Mouse (Mus musculus) limb, embryonic 11.5 days (tissue): ENCODE data around the gene Ferd3l. TPM values are rescaled to one million over a fixed set of nuclear protein-coding genes. Genes with fewer than 3 reads are reported as not detected.
A peak's percentile ranks its signal among the peaks of the same experiment; 100 is the strongest.

Experiments
- ATAC-seq: fragments of 200-750 bp; cut with Nextera tagmentation; 2 replicates; pipeline ENCODE4 v1.8.0; 2017; ENCODE audit warnings: low read depth; ENCODE audit not compliant: insufficient number of reproducible peaks, low FRiP score, low TSS enrichment
- DNase-seq: peaks from one replicate; pipeline ENCODE4 v3.0.0-alpha.2; 2015; ENCODE audit warnings: low spot score
- H3K27ac ChIP-seq: fragments of 300-500 bp; sonication (generic); replicated peaks from 2 replicates; pipeline ENCODE4 v1.5.1; 2014; ENCODE audit warnings: low read depth, mild to moderate bottlenecking, low read length
- H3K27me3 ChIP-seq: fragments of 300-500 bp; sonication (generic); 2 replicates; pipeline ENCODE4 v1.6.1; 2014; ENCODE audit warnings: mild to moderate bottlenecking, low read length, mixed read lengths; ENCODE audit not compliant: control insufficient read depth, insufficient read depth
- H3K36me3 ChIP-seq: fragments of 300-500 bp; sonication (generic); 2 replicates; pipeline ENCODE4 v1.6.1; 2014; ENCODE audit warnings: mild to moderate bottlenecking, low read length, moderate library complexity, mixed read lengths; ENCODE audit not compliant: control insufficient read depth, insufficient read depth
- H3K4me1 ChIP-seq: fragments of 300-500 bp; sonication (generic); 2 replicates; pipeline ENCODE4 v1.6.1; 2014; ENCODE audit warnings: low read length, mixed read lengths; ENCODE audit not compliant: control insufficient read depth, insufficient read depth
- H3K4me2 ChIP-seq: fragments of 300-500 bp; sonication (generic); 2 replicates; pipeline ENCODE4 v1.6.1; 2014; ENCODE audit warnings: low read depth, mild to moderate bottlenecking, moderate library complexity; ENCODE audit not compliant: severe bottlenecking
- H3K4me3 ChIP-seq: fragments of 300-500 bp; sonication (generic); 2 replicates; pipeline ENCODE4 v1.5.1; 2014; ENCODE audit warnings: low read depth, low read length
- H3K9ac ChIP-seq: fragments of 300-500 bp; sonication (generic); 2 replicates; pipeline ENCODE4 v1.6.1; 2014; ENCODE audit warnings: mild to moderate bottlenecking, low read length
- H3K9me3 ChIP-seq: fragments of 300-500 bp; sonication (generic); 2 replicates; pipeline ENCODE4 v1.6.1; 2016; ENCODE audit warnings: low read length; ENCODE audit not compliant: control insufficient read depth
- WGBS: fragments of 180-500 bp; shearing (Covaris S2); extraction: QIAGEN DNeasy Blood & Tissue Kit; methylation state at CpG from one replicate; pipeline ENCODE4 v1.1.7; 2014; 5-methylcytosine and 5-hydroxymethylcytosine counted together
- polyA plus RNA-seq: library from polyadenylated mRNA; unstranded; fragments of >200 nt; fragmentation: Nextera tagmentation; extraction: Ambion mirVana; gene quantifications from 2 replicates; pipeline ENCODE4 v1.2.1, GENCODE M21; 2014

Ferd3l gene
- polyA plus RNA-seq, 1 experiment from 2014 or later: not detected

- Histone ChIP-seq H3K36me3 (no peaks in the 10 kb centered on the region), H3K9me3 (no peaks in the 10 kb centered on the region), H3K4me1 (peaks cover 31% of the 10 kb centered on the region), H3K27ac (peak overlapping the region; percentile 48), H3K4me3 (peak overlapping the region; percentile 37), H3K4me2 (peak overlapping the region; percentile 60), H3K27me3 (no peaks in the 10 kb centered on the region), H3K9ac (peak overlapping the region; percentile 67)
- ATAC-seq: no peak
- peak; percentile 67 for DNase-seq
- WGBS: 2% methylated on average over 17 of the region's 17 CpGs
Observed at GRCm38 (mm10) chr12:33962118-33962772, 34.0 kb downstream of the Ferd3l start.

- H3K27me3 ChIP-seq: no peaks in the 10 kb centered on the region
- no peaks in the 10 kb centered on the region for H3K36me3 ChIP-seq
- DNase-seq: no peak
- peak overlapping the region; percentile 37; the same call in 1 of the 2 replicates for H3K4me3 ChIP-seq
- peak overlapping the region; percentile 77 for H3K27ac ChIP-seq
- ATAC-seq: no peak
- no peaks in the 10 kb centered on the region for H3K9me3 ChIP-seq
- 6% methylated on average over 9 of the region's 9 CpGs for WGBS
- H3K4me2 ChIP-seq: peak overlapping the region; percentile 60
- H3K4me1 ChIP-seq: peaks cover 35% of the 10 kb centered on the region
- H3K9ac ChIP-seq: peak overlapping the region; percentile 67
Observed at GRCm38 (mm10) chr12:33962773-33963130, 34.5 kb downstream of the Ferd3l start.

GRCm38 (mm10) chr12:33963671-33964369, 35.6 kb downstream of the Ferd3l start:
- H3K27ac ChIP-seq: peak overlapping the region; percentile 77
- H3K4me2 ChIP-seq: peak overlapping the region; percentile 60
- no peaks in the 10 kb centered on the region for H3K27me3 ChIP-seq
- H3K9ac ChIP-seq: peak overlapping the region; percentile 35
- H3K9me3 ChIP-seq: no peaks in the 10 kb centered on the region
- no peaks in the 10 kb centered on the region for H3K36me3 ChIP-seq
- 0 out of 2 replicates have a peak overlapping the region, but pooled peaks have one; percentile 3 for H3K4me3 ChIP-seq
- DNase-seq: peak; percentile 69
- peak; percentile 26; the same call in 1 of the 2 replicates for ATAC-seq
- peaks cover 41% of the 10 kb centered on the region for H3K4me1 ChIP-seq
- WGBS: 2% methylated on average over 15 of the region's 15 CpGs

- Histone ChIP-seq H3K4me2 (no peak overlapping the region), H3K9me3 (no peaks in the 10 kb centered on the region), H3K36me3 (no peaks in the 10 kb centered on the region), H3K4me3 (no peak overlapping the region), H3K27ac (no peak overlapping the region), H3K4me1 (peaks cover 43% of the 10 kb centered on the region), H3K9ac (no peak overlapping the region), H3K27me3 (no peaks in the 10 kb centered on the region)
- ATAC-seq (no peak), DNase-seq (no peak)
- 9% methylated on average over 2 of the region's 2 CpGs for WGBS
Observed at GRCm38 (mm10) chr12:33964427-33964826, 36.2 kb downstream of the Ferd3l start.

- 4% methylated on average over 5 of the region's 5 CpGs for WGBS
- Histone ChIP-seq H3K4me1 (peaks cover 43% of the 10 kb centered on the region), H3K9me3 (no peaks in the 10 kb centered on the region), H3K4me2 (peak overlapping the region; percentile 91; the same call in 1 of the 2 replicates), H3K36me3 (no peaks in the 10 kb centered on the region), H3K4me3 (no peak overlapping the region), H3K27ac (peak overlapping the region; percentile 80), H3K27me3 (no peaks in the 10 kb centered on the region), H3K9ac (peak overlapping the region; percentile 12; the same call in 1 of the 2 replicates)
- peak; percentile 40 for DNase-seq
- no peak for ATAC-seq
Observed at GRCm38 (mm10) chr12:33965661-33966360, 37.6 kb downstream of the Ferd3l start.

GRCm38 (mm10) chr12:33966490-33967415, 38.5 kb downstream of the Ferd3l start:
- peak; percentile 50; the same call in 1 of the 2 replicates for ATAC-seq
- WGBS: 2% methylated on average over 35 of the region's 35 CpGs
- peak; percentile 82 for DNase-seq

GRCm38 (mm10) chr12:33967514-33967913, 39.3 kb downstream of the Ferd3l start:
- ATAC-seq: peak; percentile 58
- WGBS: 2% methylated on average over 21 of the region's 21 CpGs
- peak overlapping the region; percentile 63 for H3K9ac ChIP-seq
- H3K27ac ChIP-seq: peak overlapping the region; percentile 91
- H3K36me3 ChIP-seq: no peaks in the 10 kb centered on the region
- H3K4me1 ChIP-seq: peaks cover 40% of the 10 kb centered on the region
- no peaks in the 10 kb centered on the region for H3K9me3 ChIP-seq
- no peak for DNase-seq
- peak overlapping the region; percentile 29 for H3K4me3 ChIP-seq
- H3K27me3 ChIP-seq: no peaks in the 10 kb centered on the region
- peak overlapping the region; percentile 91 for H3K4me2 ChIP-seq

More at GRCm38 (mm10) chr12:33966490-33967415, 38.5 kb downstream of the Ferd3l start:
- H3K4me3 ChIP-seq: peak overlapping the region; percentile 29
- no peaks in the 10 kb centered on the region for H3K27me3 ChIP-seq
- H3K4me2 ChIP-seq: peak overlapping the region; percentile 91
- H3K9ac ChIP-seq: peak overlapping the region; percentile 63
- no peaks in the 10 kb centered on the region for H3K9me3 ChIP-seq
- peaks cover 43% of the 10 kb centered on the region for H3K4me1 ChIP-seq
- peak overlapping the region; percentile 91 for H3K27ac ChIP-seq
- H3K36me3 ChIP-seq: no peaks in the 10 kb centered on the region
